Mouse (Mus musculus) adrenal gland, adult (tissue): ENCODE measurements at regions not wholly inside any gene's neighbourhood (a gene's known extent, or its start where the extent isn't known, plus 50 kb on each side); places are given as distances from the start of the nearest gene placed in this dataset.

Experiments used
- DNase-seq, 2 experiments: peaks; one replicate each; pipeline ENCODE4 v3.0.0; 2022 to 2023; ENCODE audit warnings: low spot score in 1 of 2; ENCODE audit not compliant: inconsistent age in 2 of 2

GRCm38 (mm10) chr3:119653007-119653565, 131.2 kb downstream of the Ptbp2 start:
- DNase-seq = no peak

GRCm38 (mm10) chr3:119638633-119639032, 145.6 kb downstream of the Ptbp2 start:
- peak in 1 of 2 experiments; percentile 35 for DNase-seq

GRCm38 (mm10) chr3:119635641-119636040, 148.6 kb downstream of the Ptbp2 start:
- DNase-seq = peak in 1 of 2 experiments; percentile 57

- no peak for DNase-seq
Observed at GRCm38 (mm10) chr3:119633516-119633915, 150.8 kb downstream of the Ptbp2 start.

GRCm38 (mm10) chr3:119606116-119606515, 178.2 kb downstream of the Ptbp2 start:
- DNase-seq = no peak

GRCm38 (mm10) chr3:119588872-119589416, 195.3 kb downstream of the Ptbp2 start:
- peak in 1 of 2 experiments; percentile 34 for DNase-seq

- DNase-seq = peak; percentile 58 to 85
Observed at GRCm38 (mm10) chr3:119587971-119588370, 196.3 kb downstream of the Ptbp2 start.

GRCm38 (mm10) chr3:119575516-119575915, 208.8 kb downstream of the Ptbp2 start:
- peak in 1 of 2 experiments; percentile 47 for DNase-seq

- DNase-seq = peak in 1 of 2 experiments; percentile 28
Observed at GRCm38 (mm10) chr3:119537884-119538283, 246.4 kb downstream of the Ptbp2 start.

GRCm38 (mm10) chr3:119524510-119525123, 259.6 kb downstream of the Ptbp2 start:
- no peak for DNase-seq

- DNase-seq = no peak
Observed at GRCm38 (mm10) chr3:119512596-119512995, 271.7 kb downstream of the Ptbp2 start.

GRCm38 (mm10) chr3:119509132-119509531, 275.1 kb downstream of the Ptbp2 start:
- no peak for DNase-seq

GRCm38 (mm10) chr3:119503471-119503972, 280.7 kb downstream of the Ptbp2 start:
- no peak for DNase-seq

- DNase-seq = peak; percentile 15 to 53
Observed at GRCm38 (mm10) chr3:119498711-119499110, 285.6 kb downstream of the Ptbp2 start.

- DNase-seq = no peak
Observed at GRCm38 (mm10) chr3:119497880-119498279, 286.4 kb downstream of the Ptbp2 start.

GRCm38 (mm10) chr3:119494580-119494979, 289.7 kb downstream of the Ptbp2 start:
- no peak for DNase-seq

- DNase-seq = no peak
Observed at GRCm38 (mm10) chr3:119492627-119493026, 291.6 kb downstream of the Ptbp2 start.

- no peak for DNase-seq
Observed at GRCm38 (mm10) chr3:119489336-119489735, 294.9 kb downstream of the Ptbp2 start.
